Mouse (Mus musculus) cortical plate, adult 2 months (tissue): ENCODE results near the gene Aida.
"Not testable (repeated sequence)": the region's sequence is repeated elsewhere in the genome, so short reads cannot be mapped to it uniquely, and the experiment has no call there.

Source experiments
- CTCF ChIP-seq: fragments of 200-500 bp; IDR thresholded peaks from 2 replicates; pipeline ENCODE4 v1.5.1; 2011; ENCODE audit warnings: mild to moderate bottlenecking, control low read depth, low read length; ENCODE audit not compliant: insufficient read depth; ENCODE audit errors: extremely low read depth
- POLR2A ChIP-seq: fragments of 200-500 bp; IDR thresholded peaks from 2 replicates; pipeline ENCODE4 v1.6.1; 2011; ENCODE audit warnings: mild to moderate bottlenecking, low read length, control low read depth; ENCODE audit not compliant: insufficient read depth; ENCODE audit errors: extremely low read depth

- not testable (repeated sequence) for TF ChIP-seq CTCF, POLR2A
These were observed 46.5 kb downstream of the Aida start for GRCm38 (mm10) chr1:183342902-183343301.
